Mouse (Mus musculus) adrenal gland, adult 2 months (tissue): ENCODE data around the gene March4. TPM values are rescaled to one million over a fixed set of nuclear protein-coding genes. Genes with fewer than 3 reads are reported as not detected.

Experiments used
- DNase-seq: peaks from one replicate; pipeline ENCODE4 v3.0.0; 2021
- polyA plus RNA-seq: library from polyadenylated mRNA; depleted of rRNA; stranded (reverse); fragments of >200 nt; gene quantifications from 2 replicates; pipeline ENCODE4 v1.2.3, GENCODE M21; 2012
- total RNA-seq, 2 experiments: library from RNA; stranded (reverse); gene quantifications; 2 replicates each; pipeline ENCODE4 v1.2.3; 2021

The March4 gene
- total and polyA plus RNA-seq, 3 experiments, result 0.18 to 0.45 (median 0.35) TPM

GRCm38 (mm10) chr1:72449752-72450151 is 87.0 kb downstream of the March4 start:
- DNase-seq, result no peak

- DNase-seq, result no peak
These were observed 94.0 kb downstream of the March4 start for GRCm38 (mm10) chr1:72442747-72443146.

GRCm38 (mm10) chr1:72439146-72439545 is 97.6 kb downstream of the March4 start:
- peak; percentile 42 for DNase-seq

GRCm38 (mm10) chr1:72436967-72437366 is 99.8 kb downstream of the March4 start:
- no peak for DNase-seq

- DNase-seq, result no peak
These were observed 102.2 kb downstream of the March4 start for GRCm38 (mm10) chr1:72434510-72434909.

- DNase-seq, result no peak
These were observed 104.2 kb downstream of the March4 start for GRCm38 (mm10) chr1:72432579-72432978.

- peak; percentile 31 for DNase-seq
These were observed 107.5 kb downstream of the March4 start for GRCm38 (mm10) chr1:72429107-72429807.

- no peak for DNase-seq
These were observed 108.2 kb downstream of the March4 start for GRCm38 (mm10) chr1:72428526-72428925.

- no peak for DNase-seq
These were observed 110.3 kb downstream of the March4 start for GRCm38 (mm10) chr1:72426456-72426855.

- no peak for DNase-seq
These were observed 114.6 kb downstream of the March4 start for GRCm38 (mm10) chr1:72422121-72422520.

- no peak for DNase-seq
These were observed 116.5 kb downstream of the March4 start for GRCm38 (mm10) chr1:72420220-72420619.

GRCm38 (mm10) chr1:72418744-72419655 is 117.7 kb downstream of the March4 start:
- DNase-seq, result no peak

- no peak for DNase-seq
These were observed 122.0 kb downstream of the March4 start for GRCm38 (mm10) chr1:72414561-72415253.

- no peak for DNase-seq
These were observed 122.6 kb downstream of the March4 start for GRCm38 (mm10) chr1:72414133-72414532.

GRCm38 (mm10) chr1:72413205-72413604 is 123.5 kb downstream of the March4 start:
- DNase-seq, result no peak

GRCm38 (mm10) chr1:72411108-72411507 is 125.6 kb downstream of the March4 start:
- no peak for DNase-seq

GRCm38 (mm10) chr1:72409936-72410335 is 126.8 kb downstream of the March4 start:
- no peak for DNase-seq

GRCm38 (mm10) chr1:72406505-72407079 is 130.1 kb downstream of the March4 start:
- no peak for DNase-seq

GRCm38 (mm10) chr1:72401331-72402069 is 135.2 kb downstream of the March4 start:
- no peak for DNase-seq

GRCm38 (mm10) chr1:72400616-72401015 is 136.1 kb downstream of the March4 start:
- no peak for DNase-seq

- no peak for DNase-seq
These were observed 136.9 kb downstream of the March4 start for GRCm38 (mm10) chr1:72399720-72400401.
